Mouse (Mus musculus) mouse trophoblast stem cell (cell line): ENCODE data around the gene Rapgef3.

ENCODE experiments used
- in situ Hi-C, 2 experiments: fragments of 300-500 bp; cut with MseI, MboI; formaldehyde crosslinking; loops; 2 replicates in 1 of 2; 3 replicates in 1 of 2; pipeline ENCODE4 v1.15.1; 2025

Rapgef3 gene

GRCm38 (mm10) chr15:97724346-97725197 lies 43.2 kb downstream of the Rapgef3 start:
- in situ Hi-C loops = no loop called here

- in situ Hi-C loops = no loop called here
Measured at GRCm38 (mm10) chr15:97723536-97724345, 44.0 kb downstream of the Rapgef3 start.

- in situ Hi-C loops = no loop called here
Measured at GRCm38 (mm10) chr15:97721008-97721701, 46.6 kb downstream of the Rapgef3 start.

GRCm38 (mm10) chr15:97720026-97720675 lies 47.6 kb downstream of the Rapgef3 start:
- in situ Hi-C loops = no loop called here

GRCm38 (mm10) chr15:97719494-97719893 lies 48.3 kb downstream of the Rapgef3 start:
- in situ Hi-C loops = loop anchor here (5.0 to 10.0 kb wide), 2 partner anchors 58 to 65 kb away; partner anchors contain the start of gene Slc48a1 (in 1 of the 2)

GRCm38 (mm10) chr15:97718535-97719155 lies 49.1 kb downstream of the Rapgef3 start:
- in situ Hi-C loops = loop anchor here (5.0 to 10.0 kb wide), 2 partner anchors 59 to 66 kb away; partner anchors contain the start of gene Slc48a1 (in 1 of the 2)

GRCm38 (mm10) chr15:97717861-97718534 lies 49.8 kb downstream of the Rapgef3 start:
- in situ Hi-C loops = loop anchor here (5.0 to 10.0 kb wide), 2 partner anchors 59 to 67 kb away; partner anchors contain the start of gene Slc48a1 (in 1 of the 2)

GRCm38 (mm10) chr15:97716782-97717181 lies 51.0 kb downstream of the Rapgef3 start:
- in situ Hi-C loops = loop anchor here (5.0 to 10.0 kb wide), 2 partner anchors 61 to 68 kb away; partner anchors contain the start of gene Slc48a1 (in 1 of the 2)

- in situ Hi-C loops = loop anchor here (5.0 to 10.0 kb wide), 2 partner anchors 62 to 69 kb away; partner anchors contain the start of gene Slc48a1 (in 1 of the 2)
Measured at GRCm38 (mm10) chr15:97715734-97716133, 52.0 kb downstream of the Rapgef3 start.

GRCm38 (mm10) chr15:97715083-97715482 lies 52.7 kb downstream of the Rapgef3 start:
- in situ Hi-C loops = loop anchor here (5.0 to 10.0 kb wide), 2 partner anchors 62 to 70 kb away; partner anchors contain the start of gene Slc48a1 (in 1 of the 2)

GRCm38 (mm10) chr15:97712546-97712945 lies 55.2 kb downstream of the Rapgef3 start:
- in situ Hi-C loops = loop anchor here in 1 of 2 experiments (10.0 kb wide), 1 partner anchor 72 kb away; no protein-coding TSS in a partner anchor

- in situ Hi-C loops = loop anchor here in 1 of 2 experiments (10.0 kb wide), 1 partner anchor 74 kb away; no protein-coding TSS in a partner anchor
Measured at GRCm38 (mm10) chr15:97710906-97711305, 56.9 kb downstream of the Rapgef3 start.

GRCm38 (mm10) chr15:97705211-97706050 lies 62.3 kb downstream of the Rapgef3 start, which contains the start of gene Rpap3:
Gene Rpap3, minus strand, starts transcription at chr15:97705825.
- in situ Hi-C loops = no loop called here

- in situ Hi-C loops = no loop called here
Measured at GRCm38 (mm10) chr15:97696616-97697015, 71.2 kb downstream of the Rapgef3 start.
